Mouse (Mus musculus) c-Kit-negative CD71-positive TER-119-positive erythroid progenitor cells, embryonic 14.5 days (primary cell): ENCODE results near the gene Prl8a1.

Experiments
- DNase-seq: peaks from one replicate; pipeline ENCODE4 v3.0.0-alpha.2; 2013; ENCODE audit warnings: low read depth, low spot score

Prl8a1 gene

GRCm38 (mm10) chr13:27582071-27582470 is at the start of gene Prl8a1:
Gene Prl8a1, minus strand, starts transcription at chr13:27582171.
- DNase-seq, result no peak

GRCm38 (mm10) chr13:27610482-27610881 is 28.5 kb upstream of the Prl8a1 start, which contains the start of gene Prl7b1:
Gene Prl7b1, minus strand, starts transcription at chr13:27610582.
- DNase-seq, result no peak

DNA sequence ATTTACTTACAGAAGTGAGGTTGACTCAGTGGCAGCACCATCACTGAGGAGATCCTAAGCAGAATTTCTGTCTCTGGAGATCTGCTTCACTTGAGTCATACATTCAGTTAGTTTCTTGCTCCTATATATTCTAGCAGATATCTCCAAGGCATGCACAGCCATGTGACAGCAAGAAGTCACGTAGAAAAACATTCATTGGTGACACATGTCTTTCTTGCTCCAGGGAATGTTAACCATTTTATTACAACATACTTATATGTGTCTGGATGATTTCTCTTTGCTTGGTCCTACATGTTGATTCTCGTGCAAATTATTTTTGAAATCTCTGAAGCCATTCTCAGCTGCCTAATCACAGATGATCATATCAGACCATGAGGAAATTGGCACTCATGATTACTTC is 17.5 kb downstream of the Prl8a1 start, which contains the start of gene Prl8a9:
Gene Prl8a9 (minus strand): TSS at position 101 of the 400 bp plus-strand sequence.
- DNase-seq, result no peak

DNA sequence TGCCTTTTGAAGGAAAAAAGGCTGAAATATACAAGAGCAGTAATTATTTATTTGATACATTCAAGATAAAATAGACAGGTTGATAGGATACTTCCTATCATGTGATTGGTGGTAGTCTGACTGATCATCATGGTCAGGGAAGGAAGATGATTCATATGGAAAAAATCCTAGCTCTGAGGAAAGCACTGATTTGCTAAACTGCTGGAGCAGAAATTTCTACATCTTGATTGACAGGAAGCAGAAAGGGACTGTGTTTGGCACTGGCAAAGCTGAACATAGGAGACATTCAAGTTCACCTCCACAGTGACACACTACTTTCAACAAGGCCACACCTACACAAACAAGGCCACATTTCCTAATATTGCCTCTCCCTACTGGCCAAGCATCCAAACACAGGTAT is 28.6 kb downstream of the Prl8a1 start:
- no peak for DNase-seq
